Mouse (Mus musculus) forebrain, embryonic 15.5 days (tissue): ENCODE measurements around the gene Rpl32. TPM values are rescaled to one million over a fixed set of nuclear protein-coding genes. Genes with fewer than 3 reads are reported as not detected.

Experiments used
- ATAC-seq: fragments of 200-750 bp; cut with Nextera tagmentation; replicated peaks from 2 replicates; pipeline ENCODE4 v1.8.0; 2017; ENCODE audit warnings: mild to moderate bottlenecking, moderate TSS enrichment, moderate library complexity
- H3K27ac ChIP-seq: fragments of 300-500 bp; sonication (generic); replicated peaks from 2 replicates; pipeline ENCODE4 v1.5.1; 2015; ENCODE audit warnings: mild to moderate bottlenecking, inconsistent platforms
- H3K27me3 ChIP-seq: fragments of 300-500 bp; sonication (generic); 2 replicates; pipeline ENCODE4 v1.6.1; 2015; ENCODE audit warnings: inconsistent platforms
- H3K36me3 ChIP-seq: fragments of 300-500 bp; sonication (generic); 2 replicates; pipeline ENCODE4 v1.6.1; 2015; ENCODE audit warnings: mild to moderate bottlenecking, inconsistent platforms
- H3K4me1 ChIP-seq: fragments of 300-500 bp; sonication (generic); 2 replicates; pipeline ENCODE4 v1.6.1; 2015; ENCODE audit warnings: inconsistent platforms
- H3K4me2 ChIP-seq: fragments of 300-500 bp; sonication (generic); replicated peaks from 2 replicates; pipeline ENCODE4 v1.6.1; 2015; ENCODE audit warnings: mild to moderate bottlenecking, inconsistent platforms
- H3K4me3 ChIP-seq: fragments of 300-500 bp; sonication (generic); 2 replicates; pipeline ENCODE4 v1.5.1; 2015; ENCODE audit warnings: mild to moderate bottlenecking, inconsistent platforms
- H3K9ac ChIP-seq: fragments of 300-500 bp; sonication (generic); replicated peaks from 2 replicates; pipeline ENCODE4 v1.6.1; 2015; ENCODE audit warnings: mild to moderate bottlenecking, inconsistent platforms
- H3K9me3 ChIP-seq: fragments of 300-500 bp; sonication (generic); 2 replicates; pipeline ENCODE4 v1.6.1; 2016; ENCODE audit warnings: inconsistent platforms
- WGBS: fragments of 180-500 bp; shearing (Covaris S2); methylation state at CpG from one replicate; pipeline ENCODE4 v1.1.7; 2015; ENCODE audit warnings: mixed read lengths; 5-methylcytosine and 5-hydroxymethylcytosine counted together
- polyA plus RNA-seq: library from polyadenylated mRNA; unstranded; fragments of >200 nt; fragmentation: Nextera tagmentation; extraction: Ambion mirVana; gene quantifications from 2 replicates; pipeline ENCODE4 v1.2.1, GENCODE M21; 2015

Rpl32 gene
- polyA plus RNA-seq, 1 experiment from 2014 or later, result 1,342 TPM

GRCm38 (mm10) chr6:115807464-115808195, 917 bp downstream of the Rpl32 start:
- Histone ChIP-seq H3K27ac (peak overlapping the region; percentile 97), H3K4me1 (peaks cover 23% of the 10 kb centered on the region), H3K9ac (peak overlapping the region; percentile 83), H3K4me3 (peak overlapping the region; percentile 66), H3K27me3 (no peaks in the 10 kb centered on the region), H3K9me3 (no peaks in the 10 kb centered on the region), H3K36me3 (peaks cover 34% of the 10 kb centered on the region), H3K4me2 (peak overlapping the region; percentile 71)
- 2% methylated on average over 15 of the region's 15 CpGs for WGBS
- 0 out of 2 replicates have a peak, but pooled peaks have one; percentile 0 for ATAC-seq

GRCm38 (mm10) chr6:115804432-115805192, 3.9 kb downstream of the Rpl32 start:
- Histone ChIP-seq H3K4me3 (no peak overlapping the region), H3K27ac (no peak overlapping the region), H3K27me3 (no peaks in the 10 kb centered on the region), H3K9me3 (no peaks in the 10 kb centered on the region), H3K4me2 (no peak overlapping the region), H3K9ac (no peak overlapping the region), H3K36me3 (peaks cover 61% of the 10 kb centered on the region), H3K4me1 (peaks cover 23% of the 10 kb centered on the region)
- WGBS, result 63% methylated on average over 10 of the region's 10 CpGs
- no peak for ATAC-seq

GRCm38 (mm10) chr6:115803541-115804382, 4.8 kb downstream of the Rpl32 start:
- WGBS, result 41% methylated on average over 16 of the region's 16 CpGs
- H3K36me3 ChIP-seq, result peaks cover 69% of the 10 kb centered on the region
- H3K4me2 ChIP-seq, result no peak overlapping the region
- H3K9ac ChIP-seq, result no peak overlapping the region
- H3K9me3 ChIP-seq, result no peaks in the 10 kb centered on the region
- H3K4me3 ChIP-seq, result no peak overlapping the region
- H3K4me1 ChIP-seq, result peaks cover 23% of the 10 kb centered on the region
- H3K27ac ChIP-seq, result no peak overlapping the region
- H3K27me3 ChIP-seq, result no peaks in the 10 kb centered on the region
- 0 out of 2 replicates have a peak, but pooled peaks have one; percentile 8 for ATAC-seq

GRCm38 (mm10) chr6:115801811-115802210, 6.7 kb downstream of the Rpl32 start:
- no peak for ATAC-seq
- H3K4me1 ChIP-seq, result peaks cover 13% of the 10 kb centered on the region
- H3K27ac ChIP-seq, result no peak overlapping the region
- no peak overlapping the region for H3K4me3 ChIP-seq
- peaks cover 88% of the 10 kb centered on the region for H3K36me3 ChIP-seq
- H3K9ac ChIP-seq, result no peak overlapping the region
- H3K4me2 ChIP-seq, result no peak overlapping the region
- H3K27me3 ChIP-seq, result no peaks in the 10 kb centered on the region
- no peaks in the 10 kb centered on the region for H3K9me3 ChIP-seq
- WGBS, result 94% methylated on average over 3 of the region's 3 CpGs

- ATAC-seq, result no peak
- no peak overlapping the region for H3K9ac ChIP-seq
- H3K4me2 ChIP-seq, result no peak overlapping the region
- H3K4me3 ChIP-seq, result no peak overlapping the region
- no peak overlapping the region for H3K27ac ChIP-seq
- no peaks in the 10 kb centered on the region for H3K27me3 ChIP-seq
- H3K9me3 ChIP-seq, result no peaks in the 10 kb centered on the region
- WGBS, result 85% methylated on average over 21 of the region's 21 CpGs
- peaks cover 92% of the 10 kb centered on the region for H3K36me3 ChIP-seq
- H3K4me1 ChIP-seq, result no peaks in the 10 kb centered on the region
Measured at GRCm38 (mm10) chr6:115792691-115793215, 15.8 kb downstream of the Rpl32 start.

GRCm38 (mm10) chr6:115791842-115792686, 16.5 kb downstream of the Rpl32 start:
- no peaks in the 10 kb centered on the region for H3K9me3 ChIP-seq
- H3K4me2 ChIP-seq, result no peak overlapping the region
- 0 out of 2 replicates have a peak, but pooled peaks have one; percentile 13 for ATAC-seq
- H3K27ac ChIP-seq, result no peak overlapping the region
- no peak overlapping the region for H3K4me3 ChIP-seq
- no peaks in the 10 kb centered on the region for H3K4me1 ChIP-seq
- WGBS, result 86% methylated on average over 34 of the region's 34 CpGs
- H3K27me3 ChIP-seq, result no peaks in the 10 kb centered on the region
- peaks cover 90% of the 10 kb centered on the region for H3K36me3 ChIP-seq
- H3K9ac ChIP-seq, result no peak overlapping the region

- Histone ChIP-seq H3K27ac (no peak overlapping the region), H3K36me3 (peaks cover 94% of the 10 kb centered on the region), H3K9me3 (no peaks in the 10 kb centered on the region), H3K4me1 (no peaks in the 10 kb centered on the region), H3K9ac (no peak overlapping the region), H3K27me3 (no peaks in the 10 kb centered on the region), H3K4me2 (no peak overlapping the region), H3K4me3 (no peak overlapping the region)
- WGBS, result 79% methylated on average over 10 of the region's 10 CpGs
- ATAC-seq, result no peak
Measured at GRCm38 (mm10) chr6:115791016-115791415, 17.5 kb downstream of the Rpl32 start.

- no peak overlapping the region for H3K4me3 ChIP-seq
- no peak overlapping the region for H3K27ac ChIP-seq
- no peaks in the 10 kb centered on the region for H3K4me1 ChIP-seq
- H3K36me3 ChIP-seq, result peaks cover 65% of the 10 kb centered on the region
- no peaks in the 10 kb centered on the region for H3K9me3 ChIP-seq
- no peak for ATAC-seq
- H3K27me3 ChIP-seq, result no peaks in the 10 kb centered on the region
- H3K9ac ChIP-seq, result no peak overlapping the region
- WGBS, result 95% methylated on average over 3 of the region's 3 CpGs
- no peak overlapping the region for H3K4me2 ChIP-seq
Measured at GRCm38 (mm10) chr6:115782781-115783180, 25.8 kb downstream of the Rpl32 start.

GRCm38 (mm10) chr6:115776363-115776762, 32.2 kb downstream of the Rpl32 start:
- Histone ChIP-seq H3K27ac (no peak overlapping the region), H3K4me1 (peaks cover 30% of the 10 kb centered on the region), H3K9ac (peak overlapping the region; percentile 83; the same call in 1 of the 2 replicates), H3K36me3 (peaks cover 7% of the 10 kb centered on the region; the same call in 1 of the 2 replicates), H3K4me2 (peak overlapping the region; percentile 66), H3K9me3 (no peaks in the 10 kb centered on the region), H3K27me3 (no peaks in the 10 kb centered on the region), H3K4me3 (peak overlapping the region; percentile 87; the same call in 1 of the 2 replicates)
- WGBS, result 60% methylated on average over 9 of the region's 9 CpGs
- no peak for ATAC-seq

GRCm38 (mm10) chr6:115775838-115776237, 32.7 kb downstream of the Rpl32 start:
- Histone ChIP-seq H3K4me2 (peak overlapping the region; percentile 66), H3K4me3 (peak overlapping the region; percentile 87), H3K36me3 (peaks cover 4% of the 10 kb centered on the region; the same call in 1 of the 2 replicates), H3K27ac (peak overlapping the region; percentile 72; the same call in 1 of the 2 replicates), H3K4me1 (peaks cover 30% of the 10 kb centered on the region), H3K9ac (peak overlapping the region; percentile 83), H3K9me3 (no peaks in the 10 kb centered on the region), H3K27me3 (no peaks in the 10 kb centered on the region)
- WGBS, result 44% methylated on average over 3 of the region's 3 CpGs
- ATAC-seq, result no peak

GRCm38 (mm10) chr6:115774501-115774921, 34.0 kb downstream of the Rpl32 start, which contains the start of gene Cand2:
Gene Cand2, plus strand, starts transcription at chr6:115774538.
- Histone ChIP-seq H3K9ac (peak within 1 kb of the TSS; percentile 83), H3K27ac (peak within 1 kb of the TSS; percentile 72), H3K36me3 (peaks cover 4% of the 10 kb centered on the region; the same call in 1 of the 2 replicates), H3K9me3 (no peaks in the 10 kb centered on the region), H3K4me1 (peaks cover 30% of the 10 kb centered on the region), H3K27me3 (no peaks in the 10 kb centered on the region), H3K4me3 (peak within 1 kb of the TSS; percentile 87), H3K4me2 (peak within 1 kb of the TSS; percentile 66)
- WGBS, result 1% methylated on average over 26 of the region's 28 CpGs
- peak; percentile 87 for ATAC-seq
